Mouse (Mus musculus): Measurements from ENCODE around the gene Fam19a1. TPM values are rescaled to one million over a fixed set of nuclear protein-coding genes. Genes with fewer than 3 reads are reported as not detected.
"Not testable (repeated sequence)": the region's sequence is repeated elsewhere in the genome, so short reads cannot be mapped to it uniquely, and the experiment has no call there.

Gene Fam19a1
- polyA plus RNA-seq, 1 experiment: not detected

GRCm38 (mm10) chr6:96165818-96166379, 52.9 kb downstream of the Fam19a1 start, which contains the start of gene 1700123L14Rik:
Gene 1700123L14Rik, minus strand, starts transcription at chr6:96166243.
- Histone ChIP-seq H3K27ac (ENCODE audit: insufficient read depth, low read length) (no peak within 1 kb of the TSS), H3K4me1 (ENCODE audit: control insufficient read depth, insufficient read depth, low read length) (no peaks in the 10 kb centered on the region), H3K4me3 (ENCODE audit: low read depth, low read length) (no peak within 1 kb of the TSS), H3K9me3 (replicated peaks; ENCODE audit: control insufficient read depth, insufficient read depth, low read length, poor library complexity, severe bottlenecking) (no peaks in the 10 kb centered on the region), H3K9ac (ENCODE audit: low read depth, poor library complexity, severe bottlenecking) (no peak within 1 kb of the TSS), H3K36me3 (ENCODE audit: control insufficient read depth, insufficient read depth, low read length, poor library complexity, severe bottlenecking) (no peaks in the 10 kb centered on the region), H3K27me3 (ENCODE audit: control insufficient read depth, insufficient read depth, low read length, poor library complexity, severe bottlenecking) (no peaks in the 10 kb centered on the region)
- TF ChIP-seq CTCF (IDR thresholded peaks at IDR 0.05; ENCODE audit: low read depth, low read length): no peak

- Histone ChIP-seq H3K9me3 (replicated peaks; ENCODE audit: control insufficient read depth, insufficient read depth, low read length, poor library complexity, severe bottlenecking) (no peaks in the 10 kb centered on the region), H3K4me3 (ENCODE audit: low read depth, low read length) (no peak overlapping the region), H3K9ac (ENCODE audit: low read depth, poor library complexity, severe bottlenecking) (no peak overlapping the region), H3K36me3 (ENCODE audit: control insufficient read depth, insufficient read depth, low read length, poor library complexity, severe bottlenecking) (no peaks in the 10 kb centered on the region), H3K27me3 (ENCODE audit: control insufficient read depth, insufficient read depth, low read length, poor library complexity, severe bottlenecking) (no peaks in the 10 kb centered on the region), H3K27ac (ENCODE audit: insufficient read depth, low read length) (no peak overlapping the region), H3K4me1 (ENCODE audit: control insufficient read depth, insufficient read depth, low read length) (no peaks in the 10 kb centered on the region)
- TF ChIP-seq POLR2A (IDR thresholded peaks at IDR 0.05; ENCODE audit: insufficient read depth, low read length): no peak
- no peak for TF ChIP-seq CTCF (IDR thresholded peaks at IDR 0.05; ENCODE audit: low read depth, low read length)
- TF ChIP-seq EP300 (IDR thresholded peaks at IDR 0.05; ENCODE audit: insufficient read depth, low read depth, low read length): no peak
Measured at GRCm38 (mm10) chr6:96167031-96167430, 54.1 kb downstream of the Fam19a1 start.

GRCm38 (mm10) chr6:96173681-96174080, 60.7 kb downstream of the Fam19a1 start:
- Histone ChIP-seq H3K4me3 (ENCODE audit: low read depth, low read length) (no peak overlapping the region), H3K9me3 (replicated peaks; ENCODE audit: control insufficient read depth, insufficient read depth, low read length, poor library complexity, severe bottlenecking) (no peaks in the 10 kb centered on the region), H3K27ac (ENCODE audit: insufficient read depth, low read length) (no peak overlapping the region), H3K27me3 (ENCODE audit: control insufficient read depth, insufficient read depth, low read length, poor library complexity, severe bottlenecking) (no peaks in the 10 kb centered on the region), H3K9ac (ENCODE audit: low read depth, poor library complexity, severe bottlenecking) (no peak overlapping the region), H3K36me3 (ENCODE audit: control insufficient read depth, insufficient read depth, low read length, poor library complexity, severe bottlenecking) (no peaks in the 10 kb centered on the region), H3K4me1 (ENCODE audit: control insufficient read depth, insufficient read depth, low read length) (no peaks in the 10 kb centered on the region)
- TF ChIP-seq POLR2A (IDR thresholded peaks at IDR 0.05; ENCODE audit: insufficient read depth, low read length) (no peak), EP300 (IDR thresholded peaks at IDR 0.05; ENCODE audit: insufficient read depth, low read depth, low read length) (no peak)

- no peaks in the 10 kb centered on the region for H3K36me3 ChIP-seq (ENCODE audit: control insufficient read depth, insufficient read depth, low read length, poor library complexity, severe bottlenecking)
- no peaks in the 10 kb centered on the region for H3K27me3 ChIP-seq (ENCODE audit: control insufficient read depth, insufficient read depth, low read length, poor library complexity, severe bottlenecking)
Measured at GRCm38 (mm10) chr6:96178530-96178929, 65.6 kb downstream of the Fam19a1 start.

GRCm38 (mm10) chr6:96183392-96183791, 70.4 kb downstream of the Fam19a1 start:
- no peak for TF ChIP-seq POLR2A (IDR thresholded peaks at IDR 0.05; ENCODE audit: insufficient read depth, low read length)
- no peak for TF ChIP-seq CTCF (IDR thresholded peaks at IDR 0.05; ENCODE audit: low read depth, low read length)
- no peak for TF ChIP-seq EP300 (IDR thresholded peaks at IDR 0.05; ENCODE audit: insufficient read depth, low read depth, low read length)

More at GRCm38 (mm10) chr6:96178530-96178929, 65.6 kb downstream of the Fam19a1 start:
- no peak for TF ChIP-seq CTCF (IDR thresholded peaks at IDR 0.05; ENCODE audit: low read depth, low read length)
- TF ChIP-seq POLR2A (IDR thresholded peaks at IDR 0.05; ENCODE audit: insufficient read depth, low read length): no peak
- no peak for TF ChIP-seq EP300 (IDR thresholded peaks at IDR 0.05; ENCODE audit: insufficient read depth, low read depth, low read length)
- no peaks in the 10 kb centered on the region for H3K9me3 ChIP-seq (replicated peaks; ENCODE audit: control insufficient read depth, insufficient read depth, low read length, poor library complexity, severe bottlenecking)
- H3K4me3 ChIP-seq (ENCODE audit: low read depth, low read length): no peak overlapping the region
- H3K4me1 ChIP-seq (ENCODE audit: control insufficient read depth, insufficient read depth, low read length): no peaks in the 10 kb centered on the region
- H3K27ac ChIP-seq (ENCODE audit: insufficient read depth, low read length): no peak overlapping the region
- no peak overlapping the region for H3K9ac ChIP-seq (ENCODE audit: low read depth, poor library complexity, severe bottlenecking)

DNA sequence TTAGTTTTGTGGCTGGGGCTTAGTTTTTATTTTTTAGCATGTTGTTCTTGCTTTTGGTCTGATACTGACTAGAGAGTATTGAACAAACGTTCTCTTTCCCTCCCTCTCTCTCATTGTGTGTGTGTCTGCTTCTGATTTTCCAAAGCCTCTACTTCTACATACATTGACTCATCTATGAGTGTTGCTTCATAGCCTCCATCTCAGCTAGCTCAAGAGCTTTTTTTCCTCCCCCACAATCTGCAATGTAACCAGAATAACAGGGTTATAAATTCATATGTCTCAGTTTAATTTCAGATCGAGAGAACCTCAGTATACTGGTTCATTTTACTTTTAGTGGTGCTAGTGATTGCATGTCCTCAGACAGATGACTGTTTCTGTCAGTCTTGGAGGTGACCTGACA, 73.6 kb downstream of the Fam19a1 start:
- no peaks in the 10 kb centered on the region for H3K36me3 ChIP-seq (ENCODE audit: control insufficient read depth, insufficient read depth, low read length, poor library complexity, severe bottlenecking)
- H3K9ac ChIP-seq (ENCODE audit: low read depth, poor library complexity, severe bottlenecking): no peak overlapping the region
- H3K4me1 ChIP-seq (ENCODE audit: control insufficient read depth, insufficient read depth, low read length): no peaks in the 10 kb centered on the region
- TF ChIP-seq EP300 (IDR thresholded peaks at IDR 0.05; ENCODE audit: insufficient read depth, low read depth, low read length) (no peak), POLR2A (IDR thresholded peaks at IDR 0.05; ENCODE audit: insufficient read depth, low read length) (no peak), CTCF (IDR thresholded peaks at IDR 0.05; ENCODE audit: low read depth, low read length) (no peak)
- no peak overlapping the region for H3K27ac ChIP-seq (ENCODE audit: insufficient read depth, low read length)
- H3K4me3 ChIP-seq (ENCODE audit: low read depth, low read length): no peak overlapping the region
- no peaks in the 10 kb centered on the region for H3K9me3 ChIP-seq (replicated peaks; ENCODE audit: control insufficient read depth, insufficient read depth, low read length, poor library complexity, severe bottlenecking)
- H3K27me3 ChIP-seq (ENCODE audit: control insufficient read depth, insufficient read depth, low read length, poor library complexity, severe bottlenecking): no peaks in the 10 kb centered on the region

More at GRCm38 (mm10) chr6:96183392-96183791, 70.4 kb downstream of the Fam19a1 start:
- Histone ChIP-seq H3K27ac (ENCODE audit: insufficient read depth, low read length) (no peak overlapping the region), H3K9me3 (replicated peaks; ENCODE audit: control insufficient read depth, insufficient read depth, low read length, poor library complexity, severe bottlenecking) (no peaks in the 10 kb centered on the region), H3K36me3 (ENCODE audit: control insufficient read depth, insufficient read depth, low read length, poor library complexity, severe bottlenecking) (no peaks in the 10 kb centered on the region), H3K27me3 (ENCODE audit: control insufficient read depth, insufficient read depth, low read length, poor library complexity, severe bottlenecking) (no peaks in the 10 kb centered on the region), H3K4me1 (ENCODE audit: control insufficient read depth, insufficient read depth, low read length) (no peaks in the 10 kb centered on the region), H3K4me3 (ENCODE audit: low read depth, low read length) (no peak overlapping the region), H3K9ac (ENCODE audit: low read depth, poor library complexity, severe bottlenecking) (no peak overlapping the region)

DNA sequence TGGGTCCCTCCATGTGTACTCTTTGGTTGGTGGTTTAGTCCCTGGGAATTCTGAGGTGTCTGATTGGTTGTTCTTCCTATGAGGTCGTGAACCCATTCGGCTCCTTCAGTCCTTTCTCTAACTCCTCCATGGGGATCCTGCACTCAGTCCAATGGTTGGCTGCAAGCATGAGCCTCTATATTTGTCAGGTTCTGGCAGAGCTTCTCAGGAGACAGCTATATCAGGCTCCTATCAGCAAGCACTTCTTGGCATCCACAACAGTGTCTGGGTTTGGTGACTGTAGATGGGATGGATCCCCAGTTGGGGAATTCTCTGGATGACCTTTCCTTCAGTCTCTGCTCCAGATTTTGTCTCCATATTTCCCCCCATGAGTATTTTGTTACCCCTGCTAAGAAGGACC, 86.0 kb downstream of the Fam19a1 start:
- H3K27ac ChIP-seq (ENCODE audit: insufficient read depth, low read length); H3K9ac ChIP-seq (ENCODE audit: low read depth, poor library complexity, severe bottlenecking); H3K9me3 ChIP-seq (replicated peaks; ENCODE audit: control insufficient read depth, insufficient read depth, low read length, poor library complexity, severe bottlenecking); H3K36me3 ChIP-seq (ENCODE audit: control insufficient read depth, insufficient read depth, low read length, poor library complexity, severe bottlenecking); H3K27me3 ChIP-seq (ENCODE audit: control insufficient read depth, insufficient read depth, low read length, poor library complexity, severe bottlenecking); H3K4me1 ChIP-seq (ENCODE audit: control insufficient read depth, insufficient read depth, low read length); H3K4me3 ChIP-seq (ENCODE audit: low read depth, low read length): not testable (repeated sequence)

All from ES-Bruce4 (cell line).